Mouse (Mus musculus) ES-Bruce4 (cell line): ENCODE measurements around the gene Cyld. TPM values are rescaled to one million over a fixed set of nuclear protein-coding genes. Genes with fewer than 3 reads are reported as not detected.

Source experiments
- H3K27ac ChIP-seq: 2 replicates; pipeline ENCODE4 v1.5.1; 2012; ENCODE audit warnings: low read length, inconsistent platforms; ENCODE audit not compliant: insufficient read depth
- H3K27me3 ChIP-seq: 2 replicates; pipeline ENCODE4 v1.6.1; 2012; ENCODE audit warnings: mild to moderate bottlenecking, low read length, inconsistent platforms; ENCODE audit not compliant: control insufficient read depth, poor library complexity, insufficient read depth, severe bottlenecking
- H3K36me3 ChIP-seq: 2 replicates; pipeline ENCODE4 v1.6.1; 2012; ENCODE audit warnings: inconsistent platforms, mild to moderate bottlenecking, low read length, moderate library complexity; ENCODE audit not compliant: control insufficient read depth, poor library complexity, insufficient read depth, severe bottlenecking
- H3K4me1 ChIP-seq: one replicate; pipeline ENCODE4 v1.8.1; 2011; ENCODE audit warnings: low read length; ENCODE audit not compliant: control insufficient read depth, insufficient read depth
- H3K4me3 ChIP-seq: 2 replicates; pipeline ENCODE4 v1.5.1; 2011; ENCODE audit warnings: low read depth, mild to moderate bottlenecking, low read length
- H3K9ac ChIP-seq: 2 replicates; pipeline ENCODE4 v1.6.1; 2012; ENCODE audit warnings: low read depth, mild to moderate bottlenecking, inconsistent platforms; ENCODE audit not compliant: poor library complexity, severe bottlenecking
- H3K9me3 ChIP-seq: replicated peaks from 2 replicates; pipeline ENCODE4 v1.6.1; 2012; ENCODE audit warnings: mild to moderate bottlenecking, low read length, inconsistent platforms; ENCODE audit not compliant: control insufficient read depth, poor library complexity, insufficient read depth, severe bottlenecking
- CTCF ChIP-seq: IDR thresholded peaks from one replicate; pipeline ENCODE4 v1.8.1; 2011; ENCODE audit warnings: low read depth, low read length
- EP300 ChIP-seq: IDR thresholded peaks from 2 replicates; pipeline ENCODE4 v1.6.1; 2011; ENCODE audit warnings: low read depth, low read length; ENCODE audit not compliant: insufficient read depth
- POLR2A ChIP-seq: IDR thresholded peaks from one replicate; pipeline ENCODE4 v1.8.1; 2011; ENCODE audit warnings: low read length; ENCODE audit not compliant: insufficient read depth
- polyA plus RNA-seq: library from polyadenylated mRNA; stranded (reverse); fragments of >200 nt; gene quantifications from 2 replicates; pipeline ENCODE4 v1.2.4, GENCODE M21; 2011; ENCODE audit warnings: low read depth; ENCODE audit not compliant: missing spikeins, insufficient read depth, insufficient read length

Cyld gene
- polyA plus RNA-seq, 1 experiment, result 18.6 TPM

DNA sequence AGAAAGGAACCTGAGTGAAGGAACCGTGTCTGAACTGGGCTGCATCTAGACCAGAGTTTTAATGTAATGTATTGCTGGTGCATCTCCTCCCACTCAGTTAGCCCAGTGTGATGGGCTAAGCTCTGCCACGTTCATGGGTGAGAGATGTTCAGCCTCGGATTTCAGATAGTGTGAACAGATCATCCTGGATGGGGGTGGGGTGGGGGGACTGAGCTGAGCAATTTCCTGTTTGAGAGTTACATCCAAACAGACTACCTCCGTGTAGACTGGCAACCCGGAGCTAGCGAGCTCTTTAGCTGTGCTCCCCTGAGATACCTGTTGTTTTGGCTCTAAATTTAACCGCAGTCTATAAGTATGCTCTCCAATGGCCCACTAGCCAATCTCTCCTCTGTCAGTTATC, 4.9 kb upstream of the Cyld start:
- Histone ChIP-seq H3K9ac (no peak overlapping the region), H3K4me3 (no peak overlapping the region), H3K27ac (no peak overlapping the region), H3K36me3 (no peaks in the 10 kb centered on the region), H3K27me3 (no peaks in the 10 kb centered on the region), H3K4me1 (no peaks in the 10 kb centered on the region), H3K9me3 (no peaks in the 10 kb centered on the region)
- TF ChIP-seq EP300 (no peak), POLR2A (no peak), CTCF (no peak)

DNA sequence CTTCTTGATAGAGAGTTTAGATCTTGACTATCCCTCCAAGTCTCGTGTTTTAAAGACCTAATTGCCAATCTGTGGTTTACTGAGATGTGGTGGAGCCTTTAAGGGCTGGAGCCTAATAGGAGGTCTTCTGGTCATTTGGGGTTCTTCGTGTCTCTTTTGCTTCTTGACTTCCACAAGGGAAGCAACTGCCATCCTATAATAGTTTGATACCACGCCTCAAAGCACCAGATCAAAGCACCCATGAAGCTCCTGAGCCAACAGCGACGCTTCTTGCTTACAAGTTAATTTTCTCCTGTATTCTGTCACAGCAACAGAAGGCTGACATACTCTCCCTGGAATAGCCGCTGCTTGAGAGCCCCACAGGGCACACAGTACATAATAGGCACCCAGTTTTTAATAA, 4.0 kb upstream of the Cyld start:
- H3K36me3 ChIP-seq, result no peaks in the 10 kb centered on the region
- H3K27ac ChIP-seq, result no peak overlapping the region
- no peak for TF ChIP-seq CTCF
- no peak for TF ChIP-seq EP300
- no peak for TF ChIP-seq POLR2A
- H3K4me1 ChIP-seq, result no peaks in the 10 kb centered on the region
- H3K9me3 ChIP-seq, result no peaks in the 10 kb centered on the region
- H3K4me3 ChIP-seq, result no peak overlapping the region
- no peak overlapping the region for H3K9ac ChIP-seq
- no peaks in the 10 kb centered on the region for H3K27me3 ChIP-seq

DNA sequence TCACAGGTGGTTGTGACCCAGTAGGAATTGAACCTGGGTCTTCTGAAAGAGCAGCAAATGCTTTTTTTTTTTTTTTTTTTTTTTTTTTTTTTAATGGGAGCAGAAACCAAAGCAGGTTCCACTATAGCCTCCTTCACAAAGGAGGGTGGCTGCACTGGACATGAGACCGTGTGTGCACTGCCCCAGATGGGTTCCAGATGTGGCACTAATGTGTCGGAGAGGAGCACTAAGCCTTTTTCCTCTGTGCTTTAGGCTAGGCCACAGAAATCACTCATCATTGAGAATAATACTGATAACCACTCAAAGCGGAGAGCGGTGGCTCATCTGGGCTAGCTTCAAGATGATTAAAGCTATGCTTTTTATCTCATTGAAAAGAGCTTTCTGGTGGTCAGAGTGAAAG, 3.5 kb upstream of the Cyld start:
- H3K9me3 ChIP-seq, result no peaks in the 10 kb centered on the region
- no peak overlapping the region for H3K4me3 ChIP-seq
- H3K36me3 ChIP-seq, result no peaks in the 10 kb centered on the region
- H3K9ac ChIP-seq, result no peak overlapping the region
- no peaks in the 10 kb centered on the region for H3K27me3 ChIP-seq
- H3K27ac ChIP-seq, result no peak overlapping the region
- TF ChIP-seq POLR2A (no peak), CTCF (no peak), EP300 (no peak)
- no peaks in the 10 kb centered on the region for H3K4me1 ChIP-seq

DNA sequence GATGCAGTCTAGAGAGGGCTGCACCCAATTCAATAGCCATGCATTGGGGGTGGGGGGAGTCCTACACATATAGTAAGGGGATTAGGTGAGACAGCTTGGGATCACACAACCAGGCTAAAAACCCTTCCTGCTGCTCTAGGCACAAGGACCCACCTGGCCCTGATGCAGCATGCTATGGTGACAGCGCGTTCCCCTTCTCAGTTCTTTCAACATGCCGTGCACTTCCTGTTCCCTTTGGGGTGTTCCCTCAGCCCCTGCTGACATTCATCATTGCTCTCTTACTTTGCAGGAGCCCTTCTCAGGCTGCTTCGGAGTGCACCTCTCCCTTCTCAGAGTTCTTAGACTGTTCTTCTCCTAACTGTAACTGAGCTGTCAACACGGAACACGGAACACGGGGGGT, 2.5 kb upstream of the Cyld start:
- H3K36me3 ChIP-seq, result no peaks in the 10 kb centered on the region
- no peak overlapping the region for H3K9ac ChIP-seq
- H3K9me3 ChIP-seq, result no peaks in the 10 kb centered on the region
- H3K27me3 ChIP-seq, result no peaks in the 10 kb centered on the region
- H3K27ac ChIP-seq, result no peak overlapping the region
- no peak overlapping the region for H3K4me3 ChIP-seq
- H3K4me1 ChIP-seq, result no peaks in the 10 kb centered on the region
- TF ChIP-seq CTCF (no peak), POLR2A (no peak), EP300 (no peak)

DNA sequence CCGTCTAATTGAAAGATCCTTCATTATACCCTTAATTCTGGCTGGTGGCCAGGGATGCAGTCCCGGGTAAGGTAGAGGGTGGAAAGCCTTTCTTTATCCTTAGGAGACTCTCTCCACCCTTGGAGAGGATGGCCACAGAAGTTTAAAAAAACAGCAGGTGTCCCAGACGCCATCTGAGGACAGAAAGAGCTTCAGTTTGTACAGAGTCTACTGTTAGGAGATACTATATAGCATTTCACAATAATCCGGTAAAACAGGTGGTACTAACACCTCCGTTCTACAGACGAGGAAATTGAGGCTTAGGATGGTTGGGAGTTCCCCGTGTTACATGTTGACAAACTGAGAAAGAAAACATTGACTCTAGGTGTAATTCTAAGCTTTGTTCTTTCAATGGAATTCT, 600 bp upstream of the Cyld start:
- Histone ChIP-seq H3K36me3 (no peaks in the 10 kb centered on the region), H3K9me3 (no peaks in the 10 kb centered on the region), H3K27me3 (no peaks in the 10 kb centered on the region), H3K4me1 (no peaks in the 10 kb centered on the region), H3K27ac (no peak overlapping the region), H3K9ac (no peak overlapping the region), H3K4me3 (no peak overlapping the region)
- no peak for TF ChIP-seq POLR2A
- no peak for TF ChIP-seq CTCF
- no peak for TF ChIP-seq EP300

DNA sequence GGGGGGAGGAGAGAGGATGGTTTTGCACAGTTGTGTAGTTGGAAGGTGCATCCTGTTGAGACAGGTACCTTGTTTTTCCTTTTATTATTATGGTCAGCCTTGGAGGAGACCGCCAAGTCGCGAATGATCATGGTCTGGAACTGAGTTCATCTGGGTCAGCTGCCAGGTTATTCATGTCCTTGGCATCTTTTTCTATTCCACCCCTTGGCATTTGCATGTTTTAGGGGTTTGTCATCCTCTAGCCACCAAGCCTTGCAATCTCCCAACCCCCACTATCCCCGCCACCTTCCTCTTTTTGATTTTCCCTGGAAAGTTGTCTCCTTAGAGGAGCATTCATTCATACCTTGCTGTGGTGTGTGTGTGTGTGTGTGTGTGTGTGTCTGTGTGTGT, 809 bp downstream of the Cyld start:
- Histone ChIP-seq H3K4me3 (peak overlapping the region; percentile 65), H3K27me3 (no peaks in the 10 kb centered on the region), H3K27ac (no peak overlapping the region), H3K9me3 (no peaks in the 10 kb centered on the region), H3K36me3 (no peaks in the 10 kb centered on the region), H3K9ac (peak overlapping the region; percentile 44), H3K4me1 (no peaks in the 10 kb centered on the region)
- TF ChIP-seq EP300 (no peak), POLR2A (no peak), CTCF (no peak)
